Mouse (Mus musculus) forebrain, embryonic 12.5 days (tissue): ENCODE results near the gene Samd1. TPM values are rescaled to one million over a fixed set of nuclear protein-coding genes. Genes with fewer than 3 reads are reported as not detected.
"Not testable (repeated sequence)": the region's sequence is repeated elsewhere in the genome, so short reads cannot be mapped to it uniquely, and the experiment has no call there.

ENCODE experiments used
- ATAC-seq: fragments of 200-750 bp; cut with Nextera tagmentation; 2 replicates; pipeline ENCODE4 v1.8.0; 2017; ENCODE audit warnings: moderate TSS enrichment; ENCODE audit not compliant: low FRiP score
- H3K27ac ChIP-seq: fragments of 300-500 bp; sonication (generic); 2 replicates; pipeline ENCODE4 v1.5.1; 2016; ENCODE audit warnings: mild to moderate bottlenecking
- H3K27me3 ChIP-seq: fragments of 300-500 bp; sonication (generic); 2 replicates; pipeline ENCODE4 v1.6.1; 2016; ENCODE audit warnings: mild to moderate bottlenecking
- H3K36me3 ChIP-seq: fragments of 300-500 bp; sonication (generic); replicated peaks from 2 replicates; pipeline ENCODE4 v1.6.1; 2016; ENCODE audit warnings: mild to moderate bottlenecking
- H3K4me1 ChIP-seq: fragments of 300-500 bp; sonication (generic); 2 replicates; pipeline ENCODE4 v1.6.1; 2016
- H3K4me2 ChIP-seq: fragments of 300-500 bp; sonication (generic); 2 replicates; pipeline ENCODE4 v1.6.1; 2016; ENCODE audit warnings: mild to moderate bottlenecking, moderate library complexity
- H3K4me3 ChIP-seq: fragments of 300-500 bp; sonication (generic); replicated peaks from 2 replicates; pipeline ENCODE4 v1.5.1; 2016; ENCODE audit warnings: mild to moderate bottlenecking
- H3K9ac ChIP-seq: fragments of 300-500 bp; sonication (generic); 2 replicates; pipeline ENCODE4 v1.6.1; 2016; ENCODE audit warnings: mild to moderate bottlenecking
- H3K9me3 ChIP-seq: fragments of 300-500 bp; sonication (generic); 2 replicates; pipeline ENCODE4 v1.6.1; 2016
- whole genome bisulfite sequencing: fragments of 180-500 bp; shearing (Covaris S2); methylation state at CpG from one replicate; pipeline ENCODE4 v1.1.7; 2016; 5-methylcytosine and 5-hydroxymethylcytosine counted together
- polyA plus RNA-seq: library from polyadenylated mRNA; unstranded; fragments of >200 nt; fragmentation: Nextera tagmentation; extraction: Ambion mirVana; gene quantifications from 2 replicates; pipeline ENCODE4 v1.2.1, GENCODE M21; 2016

Gene Samd1
- polyA plus RNA-seq, 1 experiment from 2014 or later, result 11.4 TPM

GRCm38 (mm10) chr8:83973161-83974031, 24.1 kb upstream of the Samd1 start:
- no peak for ATAC-seq
- 6% methylated on average over 21 of the region's 37 CpGs for WGBS
- peaks cover 18% of the 10 kb centered on the region for H3K36me3 ChIP-seq
- H3K4me3 ChIP-seq, result peak overlapping the region; percentile 93
- peak overlapping the region; percentile 99 for H3K4me2 ChIP-seq
- peaks cover 43% of the 10 kb centered on the region for H3K4me1 ChIP-seq
- no peaks in the 10 kb centered on the region for H3K9me3 ChIP-seq
- peak overlapping the region; percentile 73 for H3K27ac ChIP-seq
- peak overlapping the region; percentile 86 for H3K9ac ChIP-seq
- H3K27me3 ChIP-seq, result no peaks in the 10 kb centered on the region

- H3K4me3 ChIP-seq, result no peak overlapping the region; the same call in 1 of the 2 replicates
- H3K36me3 ChIP-seq, result peaks cover 9% of the 10 kb centered on the region
- H3K27ac ChIP-seq, result no peak overlapping the region
- 73% methylated on average over 4 of the region's 4 CpGs for WGBS
- H3K27me3 ChIP-seq, result no peaks in the 10 kb centered on the region
- H3K9me3 ChIP-seq, result no peaks in the 10 kb centered on the region
- ATAC-seq, result no peak
- H3K4me1 ChIP-seq, result peaks cover 44% of the 10 kb centered on the region
- H3K9ac ChIP-seq, result 0 out of 2 replicates have a peak overlapping the region, but pooled peaks have one; percentile 86
- peak overlapping the region; percentile 99 for H3K4me2 ChIP-seq
Measured at GRCm38 (mm10) chr8:83974521-83974920, 23.0 kb upstream of the Samd1 start.

- ATAC-seq, result no peak
- peaks cover 44% of the 10 kb centered on the region for H3K4me1 ChIP-seq
- H3K4me2 ChIP-seq, result no peak overlapping the region
- H3K9ac ChIP-seq, result no peak overlapping the region
- no peak overlapping the region for H3K27ac ChIP-seq
- no peaks in the 10 kb centered on the region for H3K27me3 ChIP-seq
- WGBS, result 82% methylated on average over 4 of the region's 4 CpGs
- H3K36me3 ChIP-seq, result peaks cover 11% of the 10 kb centered on the region
- no peak overlapping the region for H3K4me3 ChIP-seq
- H3K9me3 ChIP-seq, result no peaks in the 10 kb centered on the region
Measured at GRCm38 (mm10) chr8:83976101-83976630, 21.3 kb upstream of the Samd1 start.

- H3K36me3 ChIP-seq, result peaks cover 18% of the 10 kb centered on the region
- H3K9ac ChIP-seq, result no peak overlapping the region
- no peak for ATAC-seq
- H3K27me3 ChIP-seq, result no peaks in the 10 kb centered on the region
- peaks cover 39% of the 10 kb centered on the region for H3K4me1 ChIP-seq
- H3K4me2 ChIP-seq, result no peak overlapping the region
- no peak overlapping the region for H3K4me3 ChIP-seq
- 89% methylated on average over 5 of the region's 5 CpGs for WGBS
- H3K9me3 ChIP-seq, result no peaks in the 10 kb centered on the region
- H3K27ac ChIP-seq, result no peak overlapping the region
Measured at GRCm38 (mm10) chr8:83976779-83977350, 20.6 kb upstream of the Samd1 start.

- Histone ChIP-seq H3K4me1 (peaks cover 36% of the 10 kb centered on the region), H3K27me3 (no peaks in the 10 kb centered on the region), H3K9ac (no peak overlapping the region; the same call in 1 of the 2 replicates), H3K36me3 (peaks cover 26% of the 10 kb centered on the region), H3K9me3 (no peaks in the 10 kb centered on the region), H3K27ac (no peak overlapping the region), H3K4me2 (no peak overlapping the region), H3K4me3 (no peak overlapping the region)
- WGBS, result 64% methylated on average over 6 of the region's 6 CpGs
- ATAC-seq, result no peak
Measured at GRCm38 (mm10) chr8:83977646-83978045, 19.8 kb upstream of the Samd1 start.

GRCm38 (mm10) chr8:83978200-83978599, 19.3 kb upstream of the Samd1 start:
- no peaks in the 10 kb centered on the region for H3K27me3 ChIP-seq
- no peak overlapping the region for H3K4me2 ChIP-seq
- 0 out of 2 replicates have a peak overlapping the region, but pooled peaks have one; percentile 33 for H3K9ac ChIP-seq
- no peak for ATAC-seq
- H3K4me3 ChIP-seq, result no peak overlapping the region
- no peaks in the 10 kb centered on the region for H3K9me3 ChIP-seq
- H3K36me3 ChIP-seq, result peaks cover 32% of the 10 kb centered on the region
- H3K4me1 ChIP-seq, result peaks cover 35% of the 10 kb centered on the region
- 78% methylated on average over 9 of the region's 9 CpGs for WGBS
- H3K27ac ChIP-seq, result peak overlapping the region; percentile 32; the same call in 1 of the 2 replicates

GRCm38 (mm10) chr8:83980250-83980649, 17.2 kb upstream of the Samd1 start:
- Histone ChIP-seq H3K9ac (no peak overlapping the region), H3K4me2 (no peak overlapping the region), H3K36me3 (peaks cover 50% of the 10 kb centered on the region), H3K27ac (no peak overlapping the region), H3K4me3 (no peak overlapping the region), H3K4me1 (peaks cover 19% of the 10 kb centered on the region), H3K9me3 (no peaks in the 10 kb centered on the region), H3K27me3 (no peaks in the 10 kb centered on the region)
- WGBS, result 87% methylated on average over 1 of the region's 1 CpGs
- no peak for ATAC-seq

GRCm38 (mm10) chr8:83980845-83981244, 16.6 kb upstream of the Samd1 start:
- H3K27ac ChIP-seq, result no peak overlapping the region
- peaks cover 53% of the 10 kb centered on the region for H3K36me3 ChIP-seq
- no peaks in the 10 kb centered on the region for H3K9me3 ChIP-seq
- H3K4me3 ChIP-seq, result no peak overlapping the region
- no peak for ATAC-seq
- WGBS, result 86% methylated on average over 8 of the region's 8 CpGs
- H3K27me3 ChIP-seq, result no peaks in the 10 kb centered on the region
- H3K4me1 ChIP-seq, result peaks cover 19% of the 10 kb centered on the region
- no peak overlapping the region for H3K9ac ChIP-seq
- no peak overlapping the region for H3K4me2 ChIP-seq

- Histone ChIP-seq H3K27ac (no peak overlapping the region), H3K4me1 (peaks cover 19% of the 10 kb centered on the region), H3K9ac (no peak overlapping the region), H3K4me3 (no peak overlapping the region), H3K36me3 (peaks cover 60% of the 10 kb centered on the region), H3K4me2 (no peak overlapping the region), H3K27me3 (no peaks in the 10 kb centered on the region), H3K9me3 (no peaks in the 10 kb centered on the region)
- 97% methylated on average over 7 of the region's 7 CpGs for WGBS
- no peak for ATAC-seq
Measured at GRCm38 (mm10) chr8:83981533-83981932, 15.9 kb upstream of the Samd1 start.

- ATAC-seq, result no peak
- Histone ChIP-seq H3K27me3 (no peaks in the 10 kb centered on the region), H3K4me2 (no peak overlapping the region), H3K27ac (no peak overlapping the region), H3K36me3 (peaks cover 69% of the 10 kb centered on the region), H3K9ac (no peak overlapping the region), H3K9me3 (no peaks in the 10 kb centered on the region), H3K4me3 (no peak overlapping the region), H3K4me1 (peaks cover 11% of the 10 kb centered on the region)
- 89% methylated on average over 4 of the region's 4 CpGs for WGBS
Measured at GRCm38 (mm10) chr8:83982449-83982848, 15.0 kb upstream of the Samd1 start.

- H3K36me3 ChIP-seq, result peaks cover 76% of the 10 kb centered on the region
- WGBS, result 97% methylated on average over 2 of the region's 2 CpGs
- not testable (repeated sequence) for H3K27me3 ChIP-seq, H3K9me3 ChIP-seq, H3K27ac ChIP-seq, H3K9ac ChIP-seq, H3K4me1 ChIP-seq, ATAC-seq, H3K4me2 ChIP-seq, H3K4me3 ChIP-seq
Measured at GRCm38 (mm10) chr8:83983222-83983621, 14.2 kb upstream of the Samd1 start.

GRCm38 (mm10) chr8:83989243-83989642, 8.2 kb upstream of the Samd1 start:
- Histone ChIP-seq H3K4me1 (no peaks in the 10 kb centered on the region), H3K4me2 (no peak overlapping the region), H3K36me3 (peaks cover 85% of the 10 kb centered on the region), H3K9me3 (no peaks in the 10 kb centered on the region), H3K9ac (no peak overlapping the region), H3K27me3 (no peaks in the 10 kb centered on the region), H3K4me3 (no peak overlapping the region), H3K27ac (no peak overlapping the region)
- 92% methylated on average over 7 of the region's 7 CpGs for WGBS
- ATAC-seq, result no peak
